Mouse (Mus musculus) megakaryocyte, embryonic 14.5 days (primary cell): Measurements from ENCODE around the gene Psma6.

Source experiments
- FLI1 ChIP-seq: IDR thresholded peaks from 2 replicates; pipeline ENCODE4 v1.6.1; 2012; ENCODE audit warnings: low read length, inconsistent platforms, mixed read lengths
- GATA1 ChIP-seq: IDR thresholded peaks from 3 replicates; pipeline ENCODE4 v1.6.1; 2012; ENCODE audit warnings: mixed read lengths, low read length, inconsistent platforms, borderline replicate concordance

GRCm38 (mm10) chr12:55386456-55386855, 2.4 kb downstream of the Psma6 start:
- no peak for TF ChIP-seq GATA1
- TF ChIP-seq FLI1 = no peak
